Mouse (Mus musculus) gastrocnemius, postnatal 4 days (tissue): ENCODE results near the gene Fus. TPM values are rescaled to one million over a fixed set of nuclear protein-coding genes. Genes with fewer than 3 reads are reported as not detected.
"Not testable (repeated sequence)": the region's sequence is repeated elsewhere in the genome, so short reads cannot be mapped to it uniquely, and the experiment has no call there.

Experiments used
- DNase-seq, 2 experiments: peaks; one replicate each; pipeline ENCODE4 v3.0.0; 2021 to 2022; ENCODE audit warnings: low spot score in 2 of 2, mixed read lengths in 2 of 2
- total RNA-seq, 2 experiments: library from RNA; stranded (reverse); gene quantifications; 2 replicates each; pipeline ENCODE4 v1.2.3; 2021

Fus gene
- total RNA-seq, 2 experiments from 2014 or later = 287 to 354 TPM

DNA sequence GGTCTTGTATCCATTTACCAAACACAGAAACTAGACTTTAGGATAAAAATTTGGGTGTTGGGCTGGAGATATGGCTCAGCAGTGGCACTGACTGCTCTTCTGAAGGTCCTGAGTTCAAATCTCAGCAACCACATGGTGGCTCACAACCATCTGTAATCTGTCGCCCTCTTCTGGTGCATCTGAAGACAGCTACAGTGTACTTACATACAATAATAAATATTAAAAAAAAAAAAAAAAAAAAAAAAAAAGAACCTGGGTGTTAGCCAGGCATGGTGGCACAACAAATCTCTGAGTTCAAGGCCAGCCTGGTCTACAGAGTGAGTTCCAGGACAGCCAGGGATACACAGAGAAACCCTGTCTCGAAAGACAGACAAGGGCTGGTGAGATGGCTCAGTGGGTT lies 25.2 kb upstream of the Fus start:
- DNase-seq = not testable (repeated sequence)

DNA sequence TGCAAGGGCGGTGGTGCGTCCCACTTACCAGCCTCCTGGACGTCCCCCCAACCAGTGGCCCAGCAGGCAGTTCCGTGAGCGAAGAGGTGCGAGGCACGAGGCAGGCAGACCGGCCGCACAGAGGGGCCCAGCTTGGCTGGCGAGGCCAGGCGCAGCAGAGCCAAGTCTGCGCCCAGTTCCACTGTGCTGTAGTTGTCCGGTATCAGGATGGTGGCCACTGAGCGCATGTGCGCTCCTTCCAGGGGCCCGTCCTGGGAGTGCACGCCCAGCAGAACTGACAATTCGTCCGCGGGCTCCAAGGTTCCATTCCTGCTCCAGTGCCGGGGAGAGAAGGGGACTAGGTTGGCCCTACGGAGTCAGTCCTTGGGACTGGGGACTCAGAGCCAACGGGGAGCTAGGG lies 22.6 kb upstream of the Fus start:
- DNase-seq = no peak

DNA sequence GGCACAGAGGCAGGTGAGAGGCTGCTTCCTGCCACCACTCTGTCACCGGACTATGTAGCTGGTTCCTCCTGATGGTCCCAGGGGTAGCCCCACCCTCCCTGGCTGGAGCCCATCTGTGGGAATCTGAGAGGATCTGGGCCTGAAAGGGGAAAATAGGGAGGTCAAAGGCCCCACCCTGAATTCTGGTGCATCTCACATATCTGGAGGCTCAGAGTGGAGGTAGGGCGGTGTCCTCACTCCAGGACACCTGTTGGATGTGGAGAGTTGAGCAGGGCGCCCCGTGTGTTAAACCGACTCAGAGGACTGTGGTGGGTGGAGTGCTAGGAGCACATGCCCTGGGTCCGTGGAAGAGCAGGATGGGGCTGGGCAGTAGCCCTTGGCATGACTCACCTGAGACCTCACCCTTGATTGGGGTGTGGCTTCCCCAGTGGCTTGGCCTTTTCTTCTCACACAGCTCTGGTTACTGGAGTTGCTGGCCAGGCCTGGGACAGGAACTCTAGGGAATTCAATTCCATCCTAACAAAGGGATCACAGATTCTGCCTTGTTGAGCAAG lies 20.7 kb upstream of the Fus start, which contains the start of gene Prss36:
TSS of gene Prss36 (minus strand) at position 256 of the 554 bp plus-strand sequence.
- no peak for DNase-seq

DNA sequence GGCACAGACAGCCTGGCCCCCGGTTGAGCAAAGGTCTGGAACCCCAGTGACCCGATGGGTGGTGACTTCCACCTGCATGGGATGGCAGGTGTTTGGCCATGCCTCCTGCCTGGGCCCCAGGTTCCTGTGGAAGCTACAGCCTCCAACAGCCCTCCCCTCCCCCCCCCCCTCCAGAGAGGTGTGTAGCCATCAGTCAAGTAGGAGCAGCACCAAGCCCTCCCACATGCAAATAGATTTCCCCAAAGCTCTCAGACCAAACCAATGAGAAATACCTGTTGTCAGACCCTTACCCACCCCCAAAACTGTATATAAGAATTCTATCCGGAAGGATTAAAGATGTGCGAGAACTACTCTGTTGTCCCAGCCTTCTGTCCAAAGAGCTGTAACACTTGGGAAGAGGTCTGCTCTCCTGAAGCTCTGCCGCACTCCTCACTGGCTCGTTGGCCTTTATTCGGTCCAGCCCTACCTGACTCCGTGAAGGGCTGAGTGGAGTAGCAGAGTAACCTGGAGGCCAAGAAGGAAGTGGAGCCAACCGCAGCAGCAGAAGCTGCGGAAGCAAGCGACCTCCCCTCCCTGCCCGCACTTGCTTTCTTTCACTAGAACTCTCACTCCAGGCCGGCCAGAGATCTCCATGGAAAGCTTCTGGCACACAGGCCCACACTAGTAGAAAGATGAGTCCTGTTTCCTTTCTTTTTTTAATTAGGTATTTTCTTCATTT lies 14.2 kb upstream of the Fus start:
- no peak for DNase-seq

DNA sequence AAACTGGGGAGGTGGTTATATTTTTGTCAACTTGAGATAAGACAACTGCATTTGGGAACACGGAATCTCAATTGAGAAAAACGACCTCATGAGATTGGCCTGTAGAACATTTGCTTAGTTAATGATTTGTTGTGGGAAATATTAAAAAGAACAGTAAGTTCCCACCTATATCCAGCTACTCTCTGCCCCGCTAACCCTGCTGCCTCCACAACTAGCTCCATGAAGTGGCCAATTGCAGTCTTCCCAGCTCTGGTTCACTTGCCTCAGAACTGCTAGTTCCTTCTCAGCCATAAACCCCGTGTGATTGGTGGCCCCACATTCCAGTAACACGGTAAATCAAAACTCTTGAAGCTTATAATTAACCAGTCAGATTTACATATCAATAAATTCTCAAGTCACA lies 7.9 kb upstream of the Fus start:
- DNase-seq = no peak

DNA sequence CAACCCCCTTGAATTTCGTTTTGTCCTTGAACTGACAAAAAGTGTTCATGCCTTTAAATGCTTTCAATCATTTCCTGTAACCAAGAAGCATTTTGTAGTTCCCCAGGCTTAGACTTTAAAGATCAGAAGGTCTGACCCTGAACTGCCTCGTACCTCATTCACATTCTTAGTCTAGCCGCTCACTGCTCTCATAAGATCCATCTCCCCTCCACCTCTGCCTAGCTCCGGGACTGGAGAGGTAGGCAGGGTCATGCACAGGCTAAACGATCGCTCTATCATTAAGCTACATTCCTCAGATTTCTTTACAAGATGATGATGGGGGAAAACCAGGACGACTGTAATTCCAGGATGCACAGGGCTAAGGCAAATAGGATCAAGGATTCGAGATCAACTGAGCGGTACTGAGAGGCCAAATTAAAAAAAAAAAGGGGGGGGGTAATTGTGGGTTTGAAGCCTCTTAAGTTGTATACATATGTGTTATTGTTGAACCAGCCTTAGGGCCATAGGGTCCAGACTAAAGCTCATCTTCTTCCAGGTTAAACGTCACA lies 812 bp upstream of the Fus start:
- DNase-seq = no peak

DNA sequence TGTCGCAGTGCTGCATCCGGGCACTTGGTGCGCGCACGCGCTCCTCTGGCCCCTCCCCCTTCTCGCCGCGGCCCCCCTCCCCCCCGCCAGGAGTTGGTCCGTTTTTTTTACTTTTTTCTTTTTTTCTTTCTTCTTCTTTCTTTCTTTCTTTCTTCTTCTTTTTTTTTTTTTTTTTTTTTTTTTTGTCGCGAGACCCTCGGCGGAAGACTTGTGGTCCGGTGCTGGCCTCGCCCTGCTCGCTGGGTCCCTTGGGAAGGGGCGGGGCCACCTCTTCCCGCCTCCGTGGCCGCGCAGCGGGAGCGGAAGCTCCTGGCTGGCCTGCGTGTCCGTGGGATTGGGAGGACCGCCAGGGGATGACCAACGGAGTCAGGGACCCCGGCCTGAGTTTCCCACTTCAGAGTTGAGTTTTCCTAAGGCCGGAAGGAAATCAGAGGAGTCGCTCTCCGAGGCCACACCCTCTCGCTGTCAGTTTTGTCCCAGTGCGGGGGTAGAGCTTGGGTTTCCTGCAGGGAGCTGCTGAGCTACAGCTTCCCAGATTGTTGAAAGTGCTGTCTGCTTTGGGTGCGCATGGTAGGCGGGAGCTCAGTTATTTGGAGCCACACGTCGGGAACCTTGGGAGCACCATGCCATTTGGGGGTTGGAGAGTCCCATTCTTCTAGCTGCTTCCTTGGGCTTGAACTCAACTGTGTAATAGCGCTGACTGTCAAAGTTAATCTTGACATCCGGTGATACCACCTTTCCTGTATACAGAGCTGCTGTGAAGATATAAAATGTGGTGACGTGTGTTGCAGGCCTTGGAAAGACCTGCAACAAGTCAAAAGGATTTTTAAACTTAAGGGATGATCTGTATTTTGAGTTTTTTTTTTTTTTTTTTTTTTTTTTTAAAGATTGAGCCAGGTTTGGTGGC lies 918 bp downstream of the Fus start:
- peak; percentile 76 to 86 for DNase-seq

DNA sequence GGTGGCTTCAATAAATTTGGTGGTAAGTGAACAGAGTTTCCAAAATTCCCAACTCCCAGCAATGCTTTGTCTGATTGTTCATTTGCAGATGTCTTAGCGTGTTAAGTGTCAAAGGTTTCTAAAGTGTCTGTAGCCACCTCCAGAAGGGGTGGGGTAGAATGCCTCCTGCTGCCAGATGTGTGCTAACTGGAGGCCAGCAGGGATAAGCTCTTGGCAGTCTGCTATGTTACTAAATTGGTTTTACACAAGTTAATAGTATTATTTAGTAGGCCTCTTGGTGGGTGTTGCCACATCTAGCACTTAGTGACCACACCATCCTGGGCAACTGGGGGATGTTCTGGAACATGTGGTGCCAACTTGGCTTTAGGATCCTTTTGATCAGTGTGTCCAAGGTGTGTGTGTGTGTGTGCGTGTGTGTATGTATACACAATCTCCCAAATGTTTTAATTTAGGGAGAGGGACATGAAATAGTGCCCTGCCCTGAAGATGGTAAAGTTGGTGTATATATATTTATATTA lies 7.2 kb downstream of the Fus start:
- no peak for DNase-seq

DNA sequence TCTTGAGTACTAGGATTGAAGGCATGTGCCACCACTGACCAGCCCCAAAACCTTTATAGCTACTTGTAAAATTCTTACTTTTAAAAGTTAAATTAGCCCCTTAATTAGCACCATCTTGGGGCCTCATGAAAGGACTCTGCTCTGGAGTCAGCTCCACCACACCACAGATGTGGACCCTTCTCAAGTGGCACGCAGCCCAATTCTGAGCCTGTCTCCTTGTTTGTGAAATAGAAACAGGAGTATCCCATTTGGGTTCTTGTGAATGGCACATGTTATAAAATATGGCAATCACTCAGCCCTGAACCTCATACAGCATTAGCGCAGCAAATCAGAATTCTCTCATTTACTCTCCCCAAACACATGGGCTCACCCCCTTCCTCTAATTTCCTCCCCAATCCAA lies 11.6 kb downstream of the Fus start:
- no peak for DNase-seq

DNA sequence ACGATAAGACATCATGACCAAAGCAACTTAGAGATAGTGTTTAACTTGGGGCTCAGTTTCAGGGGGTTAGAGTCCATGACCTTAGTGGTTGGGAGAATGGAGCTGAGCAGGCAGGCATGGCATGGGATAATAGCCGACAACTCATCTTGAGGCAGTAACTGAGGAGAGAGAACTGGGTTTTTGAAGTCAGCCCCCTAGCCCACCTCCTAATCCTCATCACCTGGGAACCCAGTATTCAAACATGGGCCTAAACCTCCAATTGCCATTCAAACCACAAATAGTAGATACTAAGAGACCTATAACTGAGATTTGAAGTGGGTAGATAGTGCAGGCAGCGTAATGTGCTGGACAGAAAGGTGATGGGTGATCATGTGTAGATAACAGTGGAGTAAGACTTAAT lies 13.3 kb downstream of the Fus start:
- DNase-seq = no peak

DNA sequence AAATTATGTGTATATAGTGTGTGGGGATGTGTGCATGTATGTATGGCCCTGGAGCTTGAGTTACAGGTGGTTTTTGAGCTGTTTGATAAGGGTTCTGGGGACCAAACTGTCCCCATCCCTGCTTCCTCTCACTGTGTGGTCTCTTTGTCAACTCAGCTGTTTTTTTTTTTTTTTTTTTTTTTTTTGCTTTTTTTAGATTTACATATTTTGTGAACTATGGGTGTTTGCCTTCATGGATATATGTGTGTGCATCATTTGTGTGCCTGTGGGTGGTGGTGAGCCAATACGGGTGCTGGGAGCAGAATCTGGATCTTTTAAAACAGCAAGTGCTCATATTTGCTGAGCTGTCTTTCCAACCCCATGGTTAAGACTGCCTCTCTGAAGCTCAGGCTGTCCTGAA lies 21.6 kb downstream of the Fus start:
- no peak for DNase-seq

DNA sequence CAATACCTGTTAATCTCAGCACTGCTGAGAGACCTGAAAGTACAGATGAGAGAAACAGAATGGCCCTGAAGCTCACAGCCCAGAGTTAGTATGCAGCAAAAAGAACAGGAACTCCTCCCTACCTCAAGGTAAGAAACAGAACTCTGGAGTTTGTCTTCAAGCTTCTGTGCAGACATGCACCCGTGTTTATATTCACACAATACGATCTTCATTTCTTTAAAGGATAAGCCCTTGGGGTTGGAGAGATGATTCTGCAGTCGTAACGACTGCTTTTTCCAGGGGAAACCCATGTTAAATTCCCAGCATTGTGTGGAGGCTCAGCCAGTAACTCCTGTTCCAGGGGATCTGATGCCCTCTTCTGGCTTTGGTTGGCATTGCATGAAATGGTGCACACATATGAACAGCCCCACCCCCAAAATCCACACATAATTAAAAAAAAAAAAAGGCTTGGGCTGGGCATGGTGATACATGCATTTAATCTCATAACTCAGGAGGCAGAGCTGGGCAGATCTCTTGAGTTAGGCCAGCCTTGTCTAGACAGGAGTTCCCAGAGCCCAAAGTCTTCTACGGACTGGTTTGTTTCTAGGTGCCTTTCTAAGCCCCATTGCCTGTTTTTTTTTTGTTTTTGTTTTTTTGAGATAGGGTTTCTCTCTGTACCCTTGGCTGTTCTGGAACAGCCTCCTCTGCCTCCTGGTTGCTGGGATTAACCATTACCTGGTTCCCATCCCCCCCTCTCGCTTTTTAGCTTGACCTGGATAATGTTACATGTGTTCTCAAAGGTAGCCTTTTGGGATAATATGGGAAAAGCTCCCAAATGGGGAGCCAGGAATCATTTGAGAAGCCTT lies 24.6 kb downstream of the Fus start:
- DNase-seq = peak; percentile 45 to 70

DNA sequence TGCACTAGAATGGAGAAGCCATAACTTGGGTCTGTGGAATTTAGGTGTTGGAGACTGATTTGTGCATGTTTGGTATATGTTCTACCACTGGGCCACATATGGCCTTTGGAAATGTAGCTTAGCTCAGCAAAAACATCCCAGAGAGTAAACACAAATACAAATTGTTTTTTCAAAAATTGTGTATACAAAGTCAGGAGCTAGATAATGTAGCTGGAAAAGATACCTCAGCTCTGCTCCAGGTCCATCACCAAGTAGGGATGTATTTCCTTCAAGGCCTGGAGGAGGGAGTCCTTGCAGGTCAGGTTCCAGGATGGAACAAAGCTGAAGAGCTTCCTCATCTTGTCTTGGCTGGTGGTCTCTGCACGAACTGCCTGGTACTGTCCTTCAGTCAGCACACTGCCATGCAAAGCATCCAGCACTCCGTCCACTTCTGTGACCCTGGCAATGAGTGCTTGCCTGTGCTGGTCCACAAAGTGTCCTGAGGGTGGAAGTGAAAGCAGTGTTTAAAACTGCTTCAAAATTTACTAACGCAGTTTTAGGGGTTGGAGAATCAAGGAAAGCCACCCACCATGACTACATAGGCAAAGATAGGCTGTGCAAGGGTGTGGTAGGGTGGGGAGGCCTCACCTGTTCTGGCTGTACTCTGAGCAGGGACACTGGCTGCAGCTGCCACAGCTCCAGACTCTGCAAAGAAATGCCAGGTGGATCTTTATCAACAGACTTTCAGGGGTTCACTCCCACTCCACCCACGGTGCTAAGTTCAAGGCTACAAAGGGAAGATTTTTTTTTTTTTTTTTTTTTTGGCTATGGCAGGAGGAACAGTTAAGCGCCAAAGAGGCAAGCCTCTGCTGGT lies 25.5 kb downstream of the Fus start:
- DNase-seq = no peak

DNA sequence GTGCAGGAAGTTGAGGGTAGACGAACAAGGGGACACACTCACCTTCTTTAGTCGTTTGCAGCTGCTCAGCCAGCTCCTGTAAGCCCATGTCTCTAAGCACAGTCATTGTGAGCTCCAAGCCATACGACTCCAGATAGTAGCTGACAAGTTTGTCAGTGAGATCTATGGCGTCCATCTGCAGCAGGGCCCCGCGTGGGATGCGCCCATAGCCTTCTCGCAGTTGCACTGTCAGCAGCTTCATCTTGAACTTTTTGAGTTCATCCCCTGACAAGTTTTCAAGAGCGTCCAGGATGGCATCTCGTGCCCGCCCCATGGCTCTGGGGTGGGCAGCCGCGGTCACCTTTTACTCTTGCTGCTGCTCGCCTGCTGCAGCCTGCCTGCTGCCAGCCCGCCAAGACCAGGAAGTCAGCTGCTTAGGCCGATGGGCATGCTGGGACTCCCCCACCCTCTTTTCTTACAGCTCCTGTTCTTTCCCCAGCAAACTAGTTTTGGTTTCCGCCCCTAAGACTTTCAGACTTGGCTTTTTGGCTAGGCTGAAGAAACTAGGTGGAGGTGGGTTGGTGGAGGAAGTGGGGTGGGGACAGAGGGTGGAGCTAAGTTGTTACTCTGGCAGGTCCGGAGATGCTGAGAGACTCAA lies 26.2 kb downstream of the Fus start, which contains the start of gene Pycard:
TSS of gene Pycard (minus strand) at position 527 of the 637 bp plus-strand sequence.
- DNase-seq = peak in 1 of 2 experiments; percentile 29

DNA sequence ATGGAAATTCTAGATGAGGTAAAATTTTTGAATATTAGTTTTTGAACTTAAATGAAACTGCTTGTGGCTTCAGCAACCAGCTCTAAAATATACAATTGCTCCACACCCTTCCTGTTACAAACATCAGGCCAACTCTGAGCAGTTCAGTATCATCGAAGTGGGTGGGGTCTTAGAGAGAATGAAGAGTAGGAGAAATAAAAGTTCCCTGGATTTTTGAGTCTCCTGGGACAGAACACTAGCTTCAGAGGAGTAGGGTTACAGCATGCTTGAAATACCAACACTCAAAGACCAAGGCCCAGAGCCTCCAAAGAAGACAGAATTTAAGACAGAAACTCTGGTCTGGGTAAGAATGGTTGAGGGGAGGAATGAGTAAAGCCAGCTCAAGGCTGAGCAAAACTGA lies 32.2 kb downstream of the Fus start:
- DNase-seq = no peak

DNA sequence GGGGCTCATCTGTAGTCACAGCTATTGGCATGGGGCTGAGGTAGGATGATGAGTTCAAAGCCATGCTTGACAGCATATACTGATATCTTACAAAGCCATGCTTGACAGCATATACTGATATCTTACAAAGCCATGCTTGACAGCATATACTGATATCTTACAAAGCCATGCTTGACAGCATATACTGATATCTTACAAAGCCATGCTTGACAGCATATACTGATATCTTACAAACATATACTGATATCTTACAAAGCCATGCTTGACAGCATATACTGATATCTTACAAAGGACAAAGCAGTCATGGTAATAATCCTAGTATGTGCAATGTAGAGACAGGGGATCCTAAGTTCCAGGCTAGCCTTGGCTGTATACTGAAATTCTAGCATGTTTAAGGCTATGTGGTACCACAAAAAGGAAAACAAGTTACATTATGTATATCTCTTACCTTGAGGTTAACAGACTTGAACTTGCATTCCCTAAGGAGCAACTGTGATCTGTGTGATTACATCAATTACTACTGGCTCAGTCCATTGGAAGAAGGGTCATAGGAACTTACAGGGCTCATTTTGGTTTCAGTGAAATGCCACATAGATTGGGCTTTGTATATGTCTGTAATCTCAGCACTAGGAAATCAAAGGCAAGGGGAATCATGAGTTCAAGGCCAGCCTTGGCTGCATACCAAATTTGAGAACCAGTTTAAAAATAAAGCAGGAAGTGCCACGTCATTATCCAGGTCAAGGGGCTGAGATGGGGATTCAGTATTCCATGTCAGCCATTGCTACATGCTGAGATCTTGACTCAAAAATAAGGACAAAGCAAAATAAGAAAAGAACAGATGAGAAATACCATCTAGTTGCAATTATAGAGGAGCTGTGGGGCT lies 33.1 kb downstream of the Fus start:
- no peak for DNase-seq

DNA sequence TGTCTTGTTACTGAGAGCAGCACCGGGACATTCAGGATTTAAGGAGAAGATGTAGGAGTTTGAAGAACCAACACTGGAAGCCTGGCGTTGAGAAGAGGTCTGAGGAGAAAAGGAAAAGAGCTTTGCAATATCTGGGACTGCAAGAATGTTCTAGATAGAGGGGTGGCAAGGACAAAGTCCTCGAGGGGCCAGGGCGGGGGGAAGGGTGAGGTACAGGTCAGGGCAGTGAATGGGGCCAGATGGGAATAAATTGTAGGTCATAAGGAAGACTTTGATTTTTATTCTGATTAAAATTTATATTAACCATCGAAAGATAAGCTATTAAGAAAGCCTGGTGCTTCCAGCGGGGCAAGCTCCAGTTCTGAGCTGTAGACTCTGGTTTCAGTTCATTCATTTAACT lies 35.8 kb downstream of the Fus start:
- no peak for DNase-seq

DNA sequence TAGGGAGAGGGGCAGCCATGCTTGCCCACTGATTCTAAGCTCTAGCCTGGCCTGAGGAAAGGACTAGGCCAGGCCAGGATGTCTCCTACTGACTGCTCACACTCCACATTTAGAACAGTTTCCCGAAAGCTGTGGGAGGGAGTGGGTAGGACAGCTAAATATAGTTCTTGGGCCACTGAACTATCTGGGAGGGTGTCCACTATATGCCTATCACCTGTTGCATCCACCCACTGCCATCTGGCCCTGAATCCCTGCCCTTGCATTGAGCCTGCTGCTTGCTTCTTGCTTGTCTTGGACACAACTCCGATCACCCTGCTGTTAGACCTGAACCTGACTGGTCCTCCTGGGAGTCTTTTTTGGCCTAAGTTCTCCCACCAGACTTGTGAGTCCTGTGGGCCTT lies 36.4 kb downstream of the Fus start, which contains the start of gene Trim72:
TSS of gene Trim72 (plus strand) at position 262 of the 400 bp plus-strand sequence.
- peak in 1 of 2 experiments; percentile 28 for DNase-seq
